Mouse (Mus musculus): ENCODE measurements around the gene Prcc.
A peak's percentile ranks its signal among the peaks of the same experiment; 100 is the strongest.
"Not testable (repeated sequence)": the region's sequence is repeated elsewhere in the genome, so short reads cannot be mapped to it uniquely, and the experiment has no call there.

Prcc gene

GRCm38 (mm10) chr3:87846186-87846585, 39.2 kb downstream of the Prcc start:
- no peak for DNase-seq (ENCODE audit: low spot score in 2 of 2)

GRCm38 (mm10) chr3:87844981-87845380, 40.4 kb downstream of the Prcc start:
- DNase-seq (ENCODE audit: low spot score in 2 of 2), result no peak

GRCm38 (mm10) chr3:87840858-87841257, 44.5 kb downstream of the Prcc start:
- DNase-seq (ENCODE audit: low spot score in 2 of 2), result no peak

- peak; percentile 31 to 50 for DNase-seq (ENCODE audit: low spot score in 2 of 2)
Observed at GRCm38 (mm10) chr3:87838622-87839021, 46.8 kb downstream of the Prcc start.

- no peak for DNase-seq (ENCODE audit: low spot score in 2 of 2)
Observed at GRCm38 (mm10) chr3:87833482-87833881, 51.9 kb downstream of the Prcc start.

- DNase-seq (ENCODE audit: low spot score in 2 of 2), result no peak
Observed at GRCm38 (mm10) chr3:87832109-87832859, 53.1 kb downstream of the Prcc start.

DNA sequence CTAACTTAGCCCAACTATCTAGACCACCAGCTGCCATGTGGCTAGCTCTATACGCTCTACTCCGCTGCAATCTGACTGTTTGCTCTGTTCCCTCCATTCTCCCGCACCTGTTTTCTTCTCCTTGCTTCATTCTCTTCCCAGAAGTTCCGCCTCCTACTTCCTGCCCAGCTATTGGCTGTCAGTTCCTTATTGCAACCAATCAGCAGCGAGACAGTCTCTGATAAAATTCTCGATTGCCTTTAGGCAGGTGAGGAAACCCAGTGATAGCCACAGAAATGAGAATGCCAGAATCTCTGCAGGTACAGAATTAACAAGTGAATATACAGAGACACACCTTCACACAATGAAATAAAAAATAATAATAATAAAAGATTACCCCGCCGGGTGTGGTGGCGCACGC, 56.4 kb downstream of the Prcc start:
- DNase-seq (ENCODE audit: low spot score in 2 of 2), result no peak

- no peak for DNase-seq (ENCODE audit: low spot score in 2 of 2)
Observed at GRCm38 (mm10) chr3:87828435-87828834, 57.0 kb downstream of the Prcc start.

- DNase-seq (ENCODE audit: low spot score in 2 of 2), result not testable (repeated sequence)
Observed at GRCm38 (mm10) chr3:87824206-87824605, 61.2 kb downstream of the Prcc start, which contains the start of gene Pear1. Pear1 (minus strand) TSS chr3:87824306.

DNA sequence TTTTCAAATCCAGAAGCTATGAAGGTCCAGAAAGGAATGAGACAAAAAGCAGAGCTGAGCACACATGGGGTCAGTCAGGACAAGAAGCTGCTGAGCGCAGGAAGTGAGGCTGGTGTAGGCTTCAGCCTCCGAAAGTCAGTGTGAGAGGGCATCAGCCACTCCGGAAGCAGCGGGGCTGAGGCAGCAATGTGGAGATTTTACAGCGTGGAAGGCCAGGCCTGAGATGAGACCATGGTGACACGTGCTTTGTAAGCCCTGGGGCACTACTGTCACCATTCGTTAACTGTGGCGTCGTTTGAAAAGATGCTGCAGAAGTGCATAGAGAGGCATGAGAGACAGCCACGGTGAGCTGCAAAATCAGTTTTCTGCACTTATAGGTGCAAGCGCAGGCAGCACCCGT, 67.2 kb downstream of the Prcc start:
- DNase-seq (ENCODE audit: low spot score in 2 of 2), result no peak

- DNase-seq (ENCODE audit: low spot score in 2 of 2), result peak; percentile 30 to 62
Observed at GRCm38 (mm10) chr3:87816646-87817093, 68.7 kb downstream of the Prcc start.

- no peak for DNase-seq (ENCODE audit: low spot score in 2 of 2)
Observed at GRCm38 (mm10) chr3:87816166-87816565, 69.2 kb downstream of the Prcc start.

GRCm38 (mm10) chr3:87812873-87813272, 72.5 kb downstream of the Prcc start:
- DNase-seq (ENCODE audit: low spot score in 2 of 2), result no peak

GRCm38 (mm10) chr3:87812413-87812812, 73.0 kb downstream of the Prcc start:
- no peak for DNase-seq (ENCODE audit: low spot score in 2 of 2)

DNA sequence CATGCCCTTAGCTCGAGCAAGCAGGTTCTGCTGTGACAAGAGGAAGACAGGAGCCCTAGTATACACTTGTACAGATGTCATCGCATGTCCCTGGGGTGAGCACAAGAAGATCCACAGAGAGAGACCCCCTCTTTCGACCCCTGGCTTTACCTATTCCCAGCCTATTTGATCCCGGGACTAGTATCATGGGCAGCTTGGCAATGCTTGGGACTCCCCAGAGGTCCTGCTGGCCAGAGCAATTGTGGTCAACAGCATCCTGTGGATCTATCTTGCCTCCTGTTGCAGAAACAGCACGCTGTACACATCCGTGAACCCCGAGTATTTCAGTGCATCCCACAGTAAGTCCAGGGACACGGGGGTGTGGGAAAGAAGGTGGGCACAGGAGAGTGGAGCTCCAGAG, 74.1 kb downstream of the Prcc start:
- DNase-seq (ENCODE audit: low spot score in 2 of 2), result no peak

- DNase-seq (ENCODE audit: low spot score in 2 of 2), result no peak
Observed at GRCm38 (mm10) chr3:87809322-87809962, 76.0 kb downstream of the Prcc start.

Data from right cerebral cortex, postnatal 36 days (tissue).